Mouse (Mus musculus) layer of hippocampus, adult 11-12 months (tissue): Measurements from ENCODE around the gene Vmn1r22.
"Not testable (repeated sequence)": the region's sequence is repeated elsewhere in the genome, so short reads cannot be mapped to it uniquely, and the experiment has no call there.

Experiments
- DNase-seq: peaks from one replicate; pipeline ENCODE4 v3.0.0; 2022; ENCODE audit warnings: low spot score

Vmn1r22 gene

DNA sequence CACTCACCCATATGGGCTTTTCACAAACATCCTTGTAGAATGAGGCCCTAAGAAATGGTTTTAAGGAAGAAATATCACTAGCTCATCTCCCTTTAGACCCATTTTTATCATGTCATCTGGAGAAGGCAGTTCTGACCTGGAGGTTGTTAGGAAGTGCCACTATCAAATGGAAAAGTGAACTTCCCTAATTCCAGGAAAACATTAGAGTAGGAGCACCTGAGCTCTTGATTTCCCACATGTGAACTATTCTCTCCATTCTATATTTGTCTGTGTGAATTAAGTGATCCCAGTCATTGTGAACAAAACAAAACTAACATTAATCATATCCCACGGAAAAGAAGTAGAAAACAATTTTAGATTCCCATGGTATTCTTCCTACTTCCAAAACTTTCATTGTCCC is at the start of gene Vmn1r22:
TSS of gene Vmn1r22 (minus strand) at position 101 of the 400 bp plus-strand sequence.
- no peak for DNase-seq

DNA sequence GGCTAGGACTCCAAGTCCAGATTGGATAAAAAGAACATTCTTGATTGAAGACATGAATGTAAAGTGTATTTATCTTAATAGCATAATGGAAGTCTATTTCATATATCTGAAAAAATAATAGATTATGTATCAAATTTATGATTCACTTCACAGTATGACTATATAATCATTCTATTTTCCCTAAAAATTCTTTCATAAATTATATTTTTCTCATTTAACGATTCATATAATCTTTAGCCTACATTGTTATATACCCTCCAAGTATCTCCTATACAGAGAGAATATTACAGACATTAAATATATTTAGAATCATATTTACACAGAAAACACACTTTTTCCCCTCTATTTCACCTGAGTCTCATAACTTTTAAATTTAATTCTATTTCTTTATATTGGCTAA is 18.9 kb upstream of the Vmn1r22 start, which contains the start of gene Vmn1r23:
TSS of gene Vmn1r23 (minus strand) at position 101 of the 400 bp plus-strand sequence.
- no peak for DNase-seq

GRCm38 (mm10) chr6:57859043-57860042 is 48.5 kb downstream of the Vmn1r22 start:
- DNase-seq: peak; percentile 23

- DNase-seq: not testable (repeated sequence)
These were observed 56.7 kb downstream of the Vmn1r22 start for GRCm38 (mm10) chr6:57851177-57851576.

DNA sequence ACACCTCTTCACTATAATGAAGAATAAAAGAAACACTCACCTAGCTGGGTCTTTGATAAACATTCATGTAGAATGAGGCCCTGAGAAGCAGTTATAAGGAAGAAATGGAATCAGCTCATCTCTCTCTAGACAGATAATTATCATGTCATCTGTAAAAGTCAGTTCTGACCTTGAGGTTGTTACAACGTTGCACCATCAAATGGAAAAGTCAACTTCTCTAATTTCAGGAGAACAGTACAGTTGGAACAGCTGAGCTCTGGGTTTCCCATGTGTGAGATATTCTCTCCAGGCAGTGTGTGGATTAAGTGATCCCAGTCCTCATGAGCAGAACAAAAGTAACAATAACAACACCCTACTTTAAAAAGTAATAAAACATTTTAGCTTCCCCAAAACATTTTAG is 57.5 kb downstream of the Vmn1r22 start, which contains the start of gene Vmn1r21:
TSS of gene Vmn1r21 (minus strand) at position 58 of the 400 bp plus-strand sequence.
- no peak for DNase-seq
